Comparison of ENCODE assay signal across 9 mouse cellular contexts in genomic region chrX:48518211-48518807, GRCm38 (mm10). TPM values are rescaled to one million over a fixed set of nuclear protein-coding genes. Genes with fewer than 3 reads are reported as not detected.
A peak's percentile ranks its signal among the peaks of the same experiment; 100 is the strongest.
DNase-seq lines count a peak whose midpoint lies in the region; ATAC-seq and TF ChIP-seq lines count a peak whose summit lies in the region.
"Had no signal": no experiment of that assay in that cellular context is flagged by ENCODE, and none has a peak within 500 bp of the region (broad histone marks: within the 10 kb centered on the region; RNA-seq: fewer than 3 reads in every experiment).

No protein-coding gene starts in this region.

- H3K4me2 ChIP-seq in hindbrain, embryonic 12.5 days (replicated peaks) = peak overlapping the region; percentile 67
- peak overlapping the region; percentile 67 for H3K4me2 ChIP-seq in liver, embryonic 12.5 days

- H3K36me3 ChIP-seq in hindbrain, embryonic 12.5 days = no peaks in the 10 kb centered on the region
- no peaks in the 10 kb centered on the region for H3K36me3 ChIP-seq in liver, embryonic 12.5 days

- peak overlapping the region; percentile 85 for H3K27ac ChIP-seq in layer of hippocampus, adult 2 months
- H3K27ac ChIP-seq in hindbrain, embryonic 12.5 days = peak overlapping the region; percentile 92
- no peak overlapping the region for H3K27ac ChIP-seq in liver, embryonic 12.5 days

- TF ChIP-seq CTCF in layer of hippocampus, adult 2 months (conservative IDR thresholded peaks at IDR 0.05) = no peak

- ATAC-seq in hindbrain, embryonic 12.5 days (ENCODE audit: low FRiP score) = peak; percentile 94
- peak; percentile 42; the same call in 1 of the 2 replicates for ATAC-seq in liver, embryonic 12.5 days
- ATAC-seq in CD4-positive, CD25-positive, alpha-beta regulatory T cell, adult 4 months = no peak

- peak overlapping the region; percentile 63 for H3K4me3 ChIP-seq in layer of hippocampus, adult 2 months
- H3K4me3 ChIP-seq in hindbrain, embryonic 12.5 days = peak overlapping the region; percentile 50
- H3K4me3 ChIP-seq in liver, embryonic 12.5 days = peak overlapping the region; percentile 40
- H3K4me3 ChIP-seq: myocyte had no signal

- H3K4me1 ChIP-seq in hindbrain, embryonic 12.5 days = peaks cover 9% of the 10 kb centered on the region; the same call in 1 of the 2 replicates
- H3K4me1 ChIP-seq in liver, embryonic 12.5 days = 0 out of 2 replicates have a peak, but pooled peaks cover 8% of the 10 kb centered on the region

- H3K9me3 ChIP-seq in hindbrain, embryonic 12.5 days (replicated peaks) = no peaks in the 10 kb centered on the region
- no peaks in the 10 kb centered on the region for H3K9me3 ChIP-seq in liver, embryonic 12.5 days (replicated peaks)

- 32% methylated on average over 15 of the region's 15 CpGs for WGBS in hindbrain, embryonic 12.5 days
- 32% methylated on average over 15 of the region's 15 CpGs for WGBS in liver, embryonic 12.5 days (ENCODE audit: insufficient replicate concordance)

- DNase-seq in layer of hippocampus, adult 2 months (ENCODE audit: low spot score in 2 of 2) = peak; percentile 27
- no peak for DNase-seq in layer of hippocampus, postnatal 25 days (ENCODE audit: extremely low spot score in 1 of 2, low spot score in 1 of 2)
- peak; percentile 29 to 35 for DNase-seq in cerebellum, postnatal 36 days
- DNase-seq in right cerebral cortex, postnatal 36 days (ENCODE audit: low spot score in 2 of 2) = peak; percentile 39 to 45
- DNase-seq in kidney, adult 18-20 months = no peak

- no peaks in the 10 kb centered on the region for H3K27me3 ChIP-seq in hindbrain, embryonic 12.5 days
- H3K27me3 ChIP-seq in liver, embryonic 12.5 days (replicated peaks) = peaks cover 26% of the 10 kb centered on the region

- H3K9ac ChIP-seq in hindbrain, embryonic 12.5 days = peak overlapping the region; percentile 68
- H3K9ac ChIP-seq in liver, embryonic 12.5 days = no peak overlapping the region

RNA-seq across cellular contexts. Expression of gene Rab33a, which starts 0.8 kb away (rescaled TPM):
- 10 to 100 TPM; 22.1 to 24.3 TPM for total RNA-seq in layer of hippocampus, adult 2 months (2021)
- 10 to 100 TPM; 24.6 to 25.1 TPM for total RNA-seq in layer of hippocampus, postnatal 25 days (2021)
- polyA plus RNA-seq in hindbrain, embryonic 12.5 days (2016; fragmentation: Nextera tagmentation; extraction: Ambion mirVana) = 46.4 and 46.6 TPM in 2 replicates
- polyA plus RNA-seq in liver, embryonic 12.5 days (2016; fragmentation: Nextera tagmentation; extraction: Ambion mirVana) = 0.90 and 0.93 TPM in 2 replicates
- polyA plus RNA-seq in CD4-positive, CD25-positive, alpha-beta regulatory T cell, adult 4 months (2017; shearing (Covaris generic)) = 1 to 10 TPM in 1 of 2 experiments, under 1 TPM in 1; 0.28 to 1.5 TPM

RNA-seq across cellular contexts. Expression of gene Aifm1, which starts 4.9 kb away (rescaled TPM):
- total RNA-seq in layer of hippocampus, adult 2 months (2021) = 10 to 100 TPM; 27.8 to 29.0 TPM
- total RNA-seq in layer of hippocampus, postnatal 25 days (2021) = 10 to 100 TPM; 27.6 to 28.7 TPM
- 58.1 and 60.1 TPM in 2 replicates for polyA plus RNA-seq in hindbrain, embryonic 12.5 days (2016; fragmentation: Nextera tagmentation; extraction: Ambion mirVana)
- 73.2 and 73.9 TPM in 2 replicates for polyA plus RNA-seq in liver, embryonic 12.5 days (2016; fragmentation: Nextera tagmentation; extraction: Ambion mirVana)
- 10 to 100 TPM; 26.6 to 46.0 TPM for polyA plus RNA-seq in CD4-positive, CD25-positive, alpha-beta regulatory T cell, adult 4 months (2017; shearing (Covaris generic))

RNA-seq across cellular contexts. Expression of gene Elf4, which starts 55.4 kb away (rescaled TPM):
- total RNA-seq in layer of hippocampus, adult 2 months (2021) = under 1 TPM; 0.61 to 0.84 TPM
- total RNA-seq in layer of hippocampus, postnatal 25 days (2021) = under 1 TPM; 0.47 to 0.73 TPM
- 2.1 and 2.9 TPM in 2 replicates for polyA plus RNA-seq in hindbrain, embryonic 12.5 days (2016; fragmentation: Nextera tagmentation; extraction: Ambion mirVana)
- polyA plus RNA-seq in liver, embryonic 12.5 days (2016; fragmentation: Nextera tagmentation; extraction: Ambion mirVana) = 4.0 and 4.3 TPM in 2 replicates
- 10 to 100 TPM; 24.7 to 25.4 TPM for polyA plus RNA-seq in CD4-positive, CD25-positive, alpha-beta regulatory T cell, adult 4 months (2017; shearing (Covaris generic))

Comparison
In these comparisons a context has a peak if more than half of its experiments do, and no peak if none do; other contexts are left out.
1. DNase-seq: peak in layer of hippocampus, adult 2 months (2 of 2), cerebellum, postnatal 36 days (2 of 2) and right cerebral cortex, postnatal 36 days (2 of 2); none in layer of hippocampus, postnatal 25 days (0 of 2) and kidney, adult 18-20 months (single experiment).
2. RNA of gene Rab33a, which starts 0.8 kb away (polyA plus RNA-seq): 46.4 to 46.6 TPM in hindbrain, embryonic 12.5 days; 0.28 to 1.5 TPM in CD4-positive, CD25-positive, alpha-beta regulatory T cell, adult 4 months and 0.90 to 0.93 TPM in liver, embryonic 12.5 days; every median in the first group is over 10 times any median in the second.
3. Peak in every context shown above with its lines, with median percentiles within 50 percentile points of each other: H3K4me3 ChIP-seq.